Mouse (Mus musculus): ENCODE data around the gene Grcc10.

Grcc10 gene

GRCm38 (mm10) chr6:124699962-124700610, 41.1 kb downstream of the Grcc10 start:
- no peak for DNase-seq (ENCODE audit: extremely low spot score)

GRCm38 (mm10) chr6:124699366-124699765, 41.8 kb downstream of the Grcc10 start:
- DNase-seq (ENCODE audit: extremely low spot score): no peak

- no peak for DNase-seq (ENCODE audit: extremely low spot score)
Observed at GRCm38 (mm10) chr6:124698751-124699150, 42.4 kb downstream of the Grcc10 start.

- no peak for DNase-seq (ENCODE audit: extremely low spot score)
Observed at GRCm38 (mm10) chr6:124696441-124697150, 44.6 kb downstream of the Grcc10 start.

- DNase-seq (ENCODE audit: extremely low spot score): no peak
Observed at GRCm38 (mm10) chr6:124694166-124694955, 46.8 kb downstream of the Grcc10 start.

GRCm38 (mm10) chr6:124693243-124693981, 47.8 kb downstream of the Grcc10 start:
- no peak for DNase-seq (ENCODE audit: extremely low spot score)

GRCm38 (mm10) chr6:124690517-124690916, 50.7 kb downstream of the Grcc10 start:
- DNase-seq (ENCODE audit: extremely low spot score): no peak

Data from embryo, embryonic 9.5 days (tissue).